Mouse (Mus musculus): Measurements from ENCODE around the gene Prrg3. TPM values are rescaled to one million over a fixed set of nuclear protein-coding genes. Genes with fewer than 3 reads are reported as not detected.
A peak's percentile ranks its signal among the peaks of the same experiment; 100 is the strongest.

Gene Prrg3
- polyA plus RNA-seq, 1 experiment from 2014 or later = 2.2 TPM

GRCm38 (mm10) chrX:72012804-72013203 is 50.4 kb downstream of the Prrg3 start:
- Histone ChIP-seq H3K36me3 (ENCODE audit: control insufficient read depth, insufficient read depth, low read length) (no peaks in the 10 kb centered on the region), H3K4me3 (ENCODE audit: low read depth, low read length) (no peak overlapping the region), H3K9ac (ENCODE audit: low read length) (no peak overlapping the region), H3K27me3 (ENCODE audit: control insufficient read depth, insufficient read depth, low read length) (no peaks in the 10 kb centered on the region), H3K4me2 (replicated peaks; ENCODE audit: low read depth) (no peak overlapping the region), H3K9me3 (ENCODE audit: control insufficient read depth, low read length) (no peaks in the 10 kb centered on the region), H3K27ac (replicated peaks) (no peak overlapping the region), H3K4me1 (replicated peaks; ENCODE audit: control insufficient read depth, insufficient read depth) (no peaks in the 10 kb centered on the region)
- ATAC-seq (ENCODE audit: low FRiP score, low TSS enrichment) (no peak), DNase-seq (ENCODE audit: low spot score) (peak; percentile 20)
- 32% methylated on average over 3 of the region's 3 CpGs for WGBS
- TF ChIP-seq EP300 (optimal IDR thresholded peaks at IDR 0.05) (no peak), CTCF (IDR thresholded peaks at IDR 0.05; ENCODE audit: low read depth) (peak; percentile 70)

GRCm38 (mm10) chrX:72022241-72022640 is 59.8 kb downstream of the Prrg3 start:
- TF ChIP-seq EP300 (optimal IDR thresholded peaks at IDR 0.05) (no peak), CTCF (IDR thresholded peaks at IDR 0.05; ENCODE audit: low read depth) (no peak)
- H3K9me3 ChIP-seq (ENCODE audit: control insufficient read depth, low read length) = no peaks in the 10 kb centered on the region
- no peak overlapping the region for H3K4me2 ChIP-seq (replicated peaks; ENCODE audit: low read depth)
- no peaks in the 10 kb centered on the region for H3K27me3 ChIP-seq (ENCODE audit: control insufficient read depth, insufficient read depth, low read length)
- 80% methylated on average over 1 of the region's 1 CpGs for WGBS
- no peak overlapping the region for H3K9ac ChIP-seq (ENCODE audit: low read length)
- ATAC-seq (ENCODE audit: low FRiP score, low TSS enrichment) = no peak
- no peaks in the 10 kb centered on the region for H3K36me3 ChIP-seq (ENCODE audit: control insufficient read depth, insufficient read depth, low read length)
- DNase-seq (ENCODE audit: low spot score) = no peak
- no peak overlapping the region for H3K4me3 ChIP-seq (ENCODE audit: low read depth, low read length)
- H3K4me1 ChIP-seq (replicated peaks; ENCODE audit: control insufficient read depth, insufficient read depth) = no peaks in the 10 kb centered on the region
- H3K27ac ChIP-seq (replicated peaks) = no peak overlapping the region

Other genes with a start within 250 kb of the Prrg3 start
- 45.9 and 50.2 TPM in 2 replicates for gene Vma21, start 146.7 kb upstream of the Prrg3 start, polyA plus RNA-seq (2015; fragmentation: Nextera tagmentation; extraction: Ambion mirVana)
- not detected in 2 replicates for gene Gm1141, start 41.6 kb upstream of the Prrg3 start, polyA plus RNA-seq (2015; fragmentation: Nextera tagmentation; extraction: Ambion mirVana)
- gene Fate1, start 10.4 kb downstream of the Prrg3 start, polyA plus RNA-seq (2015; fragmentation: Nextera tagmentation; extraction: Ambion mirVana) = not detected in 2 replicates
- 0.07 and 0.15 TPM in 2 replicates for gene Cnga2, start 29.2 kb downstream of the Prrg3 start, polyA plus RNA-seq (2015; fragmentation: Nextera tagmentation; extraction: Ambion mirVana)

Data from stomach, postnatal 0 days (tissue).